Mouse (Mus musculus) CD4-positive helper T cell, adult 2 months (primary cell): Measurements from ENCODE around the gene Lifr.

Experiments used
- DNase-seq: peaks from one replicate; pipeline ENCODE4 v3.0.0-alpha.2; 2012; ENCODE audit warnings: low read depth, missing footprints, low spot score

The Lifr gene

DNA sequence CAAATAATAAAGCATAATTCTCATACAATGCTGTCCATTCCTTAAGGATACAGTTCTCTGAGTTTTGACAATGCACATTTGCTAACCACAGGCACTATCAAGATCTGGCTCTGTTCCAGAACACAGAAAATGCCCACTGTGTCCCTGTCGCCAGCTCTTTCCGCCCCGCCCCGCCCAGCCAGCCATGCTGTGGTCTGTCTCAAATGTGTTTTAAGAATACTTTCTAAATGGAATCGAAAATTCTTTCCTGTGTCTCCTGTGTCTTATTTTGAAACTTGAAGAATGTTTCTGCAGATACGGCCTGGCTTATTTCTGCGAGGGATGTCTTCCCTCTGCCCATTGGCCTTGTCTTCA lies 64.3 kb downstream of the Lifr start:
- no peak for DNase-seq

DNA sequence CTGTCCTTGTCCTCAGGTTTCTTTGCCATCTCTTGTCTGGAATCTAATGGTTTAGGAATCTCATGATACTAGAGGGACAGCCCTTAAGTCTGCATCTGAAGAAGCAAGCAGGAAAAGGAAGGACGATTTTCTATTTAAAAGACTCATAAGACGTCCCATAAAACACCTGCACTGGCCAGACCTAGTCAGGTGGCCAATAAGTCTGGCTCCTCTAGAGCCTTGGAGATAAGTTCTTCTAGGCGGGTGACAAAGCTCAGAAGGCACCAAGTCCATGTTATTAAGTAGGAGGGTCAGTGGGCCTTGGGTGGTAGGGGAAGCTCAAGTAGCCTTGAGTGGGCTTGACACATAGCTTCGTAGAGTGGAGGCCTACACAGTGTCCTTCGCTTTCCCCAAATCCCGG lies 67.2 kb downstream of the Lifr start:
- no peak for DNase-seq

DNA sequence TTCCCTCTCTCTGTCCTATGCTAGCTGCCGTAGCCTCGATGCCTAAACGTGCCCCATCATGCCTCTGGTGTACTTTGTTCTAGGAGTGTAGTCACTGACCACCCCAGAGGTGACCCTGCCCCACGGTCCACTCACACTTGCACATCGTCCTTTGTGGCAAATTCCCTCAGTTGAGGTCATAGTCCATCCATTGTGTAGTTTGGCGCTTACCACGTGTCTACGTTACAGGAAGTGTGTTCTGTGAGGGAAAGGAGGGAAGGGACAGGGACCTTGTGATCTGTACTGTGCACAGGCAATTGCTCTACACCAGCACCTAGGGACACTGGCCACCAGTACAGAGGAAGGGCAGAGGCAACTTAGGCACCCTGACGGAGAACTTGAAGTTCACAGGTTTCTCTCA lies 69.5 kb downstream of the Lifr start:
- no peak for DNase-seq

DNA sequence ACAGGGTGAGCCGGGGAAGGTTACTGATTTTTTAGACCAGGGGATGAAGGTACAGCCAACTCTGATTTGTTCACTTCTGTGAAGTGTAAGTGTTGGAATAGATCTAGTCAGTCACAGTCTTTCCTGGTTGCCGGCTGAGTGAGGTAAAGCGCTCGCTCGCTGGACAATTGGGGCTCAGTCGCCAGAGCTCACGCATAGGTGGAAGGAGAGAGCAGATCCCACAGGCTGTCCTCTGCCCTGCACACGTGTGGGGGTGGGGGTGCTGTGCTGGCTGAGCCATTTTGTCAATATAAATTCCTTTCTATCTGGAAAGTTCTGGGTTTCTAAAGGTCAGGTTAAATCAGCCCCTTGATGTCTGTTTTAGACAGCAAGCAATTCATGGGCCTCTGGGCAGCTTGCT lies 69.9 kb downstream of the Lifr start:
- no peak for DNase-seq

DNA sequence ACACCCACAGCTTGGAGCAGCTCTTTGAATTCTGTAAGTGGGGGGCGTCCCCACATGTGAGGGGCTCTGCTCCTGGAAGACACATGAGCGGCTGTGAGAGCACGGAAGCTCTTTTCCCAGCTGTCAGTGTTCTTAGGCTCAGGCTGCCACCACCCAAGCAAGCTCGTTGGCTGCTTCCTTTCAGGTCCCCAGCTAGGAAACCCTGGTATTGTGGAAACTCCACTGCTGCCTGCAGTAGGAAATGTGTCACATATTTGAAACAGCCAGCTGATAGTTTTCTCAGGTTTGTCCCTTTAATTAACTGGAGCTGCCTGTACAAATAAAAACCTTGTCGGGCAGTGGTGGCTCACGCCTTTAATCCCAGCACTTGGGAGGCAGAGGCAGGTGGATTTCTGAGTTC lies 73.4 kb downstream of the Lifr start:
- DNase-seq, result no peak

DNA sequence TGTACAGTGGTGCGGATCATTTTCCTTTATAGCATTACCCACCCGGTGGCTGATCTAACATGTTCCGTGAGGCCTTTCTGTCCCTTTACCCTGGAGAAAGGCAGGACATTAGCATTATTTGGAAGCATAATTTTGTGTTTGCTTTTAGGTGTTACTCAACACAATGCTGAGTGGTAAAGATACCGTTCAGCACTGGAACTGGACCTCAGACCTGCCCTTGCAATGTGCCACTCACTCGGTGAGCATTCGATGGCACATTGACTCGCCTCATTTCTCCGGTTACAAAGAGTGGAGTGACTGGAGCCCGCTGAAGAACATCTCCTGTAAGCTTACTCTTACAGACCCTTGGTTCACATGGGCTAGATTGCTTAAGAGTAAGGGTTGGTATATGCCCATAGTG lies 76.3 kb downstream of the Lifr start:
- DNase-seq, result no peak

DNA sequence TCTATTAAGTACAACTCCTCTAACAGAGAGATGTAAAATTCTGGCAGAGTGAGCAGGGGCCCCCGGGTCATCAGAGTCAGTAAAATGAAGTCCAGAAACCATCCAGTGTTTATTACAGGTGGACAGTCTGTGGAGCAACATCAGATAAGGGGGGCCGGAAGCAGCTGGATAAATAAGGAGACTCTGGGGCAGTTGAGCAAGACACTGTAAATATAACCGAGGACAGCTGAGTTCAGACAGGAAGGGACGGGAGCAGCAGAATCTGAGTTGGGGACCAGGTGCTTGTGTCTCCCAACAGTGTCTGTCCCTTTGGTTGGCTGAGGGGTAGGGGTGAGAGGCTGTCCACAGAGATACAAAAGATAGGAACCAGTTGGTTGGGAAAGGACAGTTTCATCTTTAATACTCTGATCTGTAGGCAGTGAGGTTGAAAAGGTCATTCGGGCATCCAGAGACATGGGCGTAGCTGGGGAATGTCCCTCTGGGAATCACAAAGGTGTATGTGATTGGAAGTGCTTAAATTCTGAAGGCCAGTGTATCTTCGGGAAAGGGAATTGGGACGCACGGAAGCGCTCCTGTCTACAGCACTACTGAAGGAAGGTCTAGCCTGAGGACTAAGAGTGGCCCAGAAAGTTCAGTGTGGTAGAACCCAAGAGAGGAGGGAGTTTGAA lies 77.0 kb downstream of the Lifr start:
- no peak for DNase-seq

DNA sequence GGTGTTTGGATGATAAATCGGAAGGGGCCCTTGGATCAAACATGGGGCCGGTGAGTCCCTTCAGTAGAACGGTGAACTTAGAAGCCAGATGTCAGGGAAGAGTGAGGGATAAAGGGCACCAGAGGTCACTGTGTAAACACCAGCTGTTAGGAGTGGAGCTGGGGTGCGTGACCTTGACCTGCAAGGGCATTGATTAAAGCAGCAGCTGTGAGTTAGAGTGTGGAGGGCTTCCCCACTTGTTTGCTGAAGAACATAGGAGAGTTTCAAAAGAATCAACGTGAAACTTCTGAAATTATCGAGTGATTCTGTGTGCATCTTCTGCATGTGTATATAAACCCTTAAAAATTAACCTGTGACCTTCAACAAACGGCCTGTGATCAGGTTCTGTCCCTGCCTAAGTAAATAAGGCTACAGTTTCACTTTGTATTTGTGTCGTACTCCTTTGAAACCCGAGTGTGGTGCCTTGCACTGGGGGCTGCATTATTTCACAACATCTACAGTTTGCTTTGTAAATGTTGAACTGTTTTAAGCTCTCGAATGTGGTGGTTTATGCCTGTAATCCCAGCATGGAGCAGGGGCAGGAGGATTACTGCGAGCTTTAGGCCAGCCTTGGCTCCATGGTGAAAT lies 77.6 kb downstream of the Lifr start:
- DNase-seq, result no peak

DNA sequence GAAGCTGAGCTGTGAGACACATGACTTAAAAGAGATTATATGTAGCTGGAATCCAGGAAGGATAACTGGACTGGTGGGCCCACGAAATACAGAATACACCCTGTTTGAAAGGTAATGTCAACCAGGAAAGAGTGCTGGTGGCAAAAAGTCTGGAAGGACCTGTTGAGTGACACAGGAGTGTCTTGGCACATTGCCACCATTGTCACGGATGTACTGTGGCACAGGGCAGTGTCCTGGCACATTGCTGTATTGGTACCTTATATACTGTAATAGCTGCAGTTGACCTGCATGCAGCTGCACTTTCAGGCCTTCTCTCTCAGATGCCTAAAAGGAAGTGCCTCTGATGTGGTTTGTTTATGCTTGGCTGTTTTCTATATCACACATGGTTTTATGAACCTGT lies 82.5 kb downstream of the Lifr start:
- no peak for DNase-seq

DNA sequence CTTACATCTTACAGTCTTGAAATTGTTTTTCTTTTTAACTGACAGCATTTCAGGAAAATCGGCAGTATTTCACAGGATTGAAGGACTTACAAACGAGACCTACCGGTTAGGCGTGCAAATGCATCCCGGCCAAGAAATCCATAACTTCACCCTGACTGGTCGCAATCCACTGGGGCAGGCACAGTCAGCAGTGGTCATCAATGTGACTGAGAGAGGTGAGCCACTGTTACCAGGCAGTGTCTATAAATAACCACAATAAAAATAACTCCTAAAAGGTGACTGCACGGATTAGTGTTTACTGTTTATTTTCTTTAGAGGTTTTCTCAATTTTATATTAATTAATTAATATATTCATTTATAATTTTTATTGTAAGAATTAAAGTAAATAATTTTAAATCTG lies 82.9 kb downstream of the Lifr start:
- DNase-seq, result no peak

DNA sequence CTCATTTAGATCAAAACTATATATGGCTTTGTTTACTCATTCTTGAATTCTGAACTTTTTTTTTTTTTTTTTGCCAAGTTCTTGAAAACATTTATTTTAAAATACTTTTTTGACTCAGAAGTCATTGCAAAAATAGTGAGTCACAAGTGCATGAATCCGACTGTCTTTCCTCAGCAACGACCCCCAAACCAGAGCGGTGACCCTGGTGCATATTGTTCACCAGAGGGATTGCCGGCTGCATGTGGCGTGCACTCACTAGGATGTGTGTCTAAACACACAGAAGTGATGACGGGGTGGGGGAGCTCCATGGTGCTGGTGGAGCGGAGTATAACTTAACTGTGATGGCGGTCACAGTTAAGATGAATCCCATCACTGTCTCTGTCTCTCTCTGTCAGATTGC lies 83.4 kb downstream of the Lifr start:
- DNase-seq, result no peak

DNA sequence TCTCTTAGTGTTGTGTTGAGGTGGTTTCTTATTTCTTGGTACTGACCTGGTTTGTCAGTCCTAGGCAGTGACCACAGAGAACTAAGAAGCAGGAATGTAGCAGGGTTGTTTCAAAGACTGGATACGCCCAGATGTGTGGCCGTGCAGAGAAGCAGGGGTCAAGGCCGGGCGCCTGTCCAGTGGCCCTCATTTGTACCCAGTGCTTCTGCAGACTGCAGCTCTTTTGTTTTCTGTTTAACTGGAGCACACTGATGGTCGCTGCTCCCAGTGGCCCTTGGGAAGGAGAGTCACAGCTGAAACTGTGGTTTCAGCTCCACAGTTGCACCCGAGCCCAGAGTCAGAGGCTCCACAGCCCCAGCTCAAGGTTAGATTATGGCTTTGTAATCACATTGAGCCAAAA lies 90.2 kb downstream of the Lifr start:
- DNase-seq, result no peak

DNA sequence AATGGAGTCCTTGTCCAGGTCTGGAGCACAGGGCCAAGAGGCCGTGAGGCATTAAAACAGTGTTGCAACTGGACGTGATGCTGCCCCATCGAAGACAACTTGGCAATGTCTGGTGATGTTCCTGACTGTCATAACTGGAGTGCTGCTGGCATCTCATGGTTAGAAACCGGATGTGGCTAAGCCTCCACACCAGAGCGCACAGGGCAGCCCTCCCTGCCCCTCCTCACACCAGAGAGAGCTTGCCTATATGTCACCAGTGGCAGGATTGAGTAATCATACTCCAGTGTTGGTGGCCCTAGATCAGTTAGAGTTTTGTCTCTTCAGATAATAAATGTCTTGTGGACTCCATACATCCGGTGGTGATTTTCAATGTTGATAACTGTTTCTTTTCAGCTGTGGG lies 97.3 kb downstream of the Lifr start:
- no peak for DNase-seq

DNA sequence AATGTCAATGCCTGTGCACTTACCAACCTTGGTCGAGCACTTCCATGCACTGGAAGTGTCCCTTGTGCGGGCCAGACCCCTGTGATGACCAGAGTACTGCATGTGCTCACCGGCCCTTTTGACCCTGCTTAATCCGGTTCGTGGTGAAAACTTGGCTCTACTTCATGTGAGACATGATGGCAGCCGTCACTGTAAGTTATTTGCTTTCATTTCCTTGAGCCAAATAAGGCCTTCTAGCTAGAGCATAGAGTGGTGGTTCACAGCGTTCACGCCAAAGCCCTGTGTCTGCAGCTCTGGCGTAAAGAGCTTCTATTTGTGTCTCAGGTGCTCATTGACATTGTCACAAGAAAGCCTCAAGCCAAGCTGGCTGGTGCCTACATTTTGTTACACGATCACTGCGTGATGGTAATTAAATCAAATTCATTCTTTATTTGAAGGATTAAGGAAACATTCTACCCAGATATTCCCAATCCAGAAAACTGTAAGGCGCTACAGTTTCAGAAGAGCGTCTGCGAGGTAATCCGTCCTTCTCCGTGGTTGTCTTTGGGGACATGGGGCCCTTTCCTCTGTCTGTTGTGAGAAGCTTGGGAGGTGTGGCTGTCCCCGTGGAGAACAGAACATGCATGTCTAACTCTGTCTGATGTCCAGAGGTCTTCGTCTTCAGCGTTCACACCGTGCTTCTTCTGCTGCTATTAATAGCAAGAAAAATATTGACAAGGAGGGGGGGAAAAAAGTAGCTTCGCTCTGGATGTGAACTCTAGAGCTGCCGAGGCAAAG lies 99.5 kb downstream of the Lifr start:
- DNase-seq, result no peak

DNA sequence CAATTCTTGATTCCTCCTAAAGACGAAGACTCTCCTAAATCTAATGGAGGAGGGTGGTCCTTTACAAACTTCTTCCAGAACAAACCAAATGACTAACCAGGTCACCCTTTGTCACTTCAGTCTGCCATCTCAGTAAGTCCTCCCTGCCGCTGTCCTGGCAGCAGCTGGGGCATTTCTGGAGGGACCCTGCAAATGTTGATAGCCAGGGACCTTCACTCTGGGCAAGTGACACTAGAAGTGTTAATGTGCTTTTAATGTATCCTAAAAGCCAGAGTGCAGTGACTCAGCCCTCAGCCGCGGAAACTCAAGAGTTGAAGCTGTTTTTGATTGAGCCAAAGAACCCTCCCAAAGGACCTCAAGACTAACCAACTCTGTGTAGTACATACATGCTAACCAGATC lies 100.7 kb downstream of the Lifr start:
- no peak for DNase-seq

DNA sequence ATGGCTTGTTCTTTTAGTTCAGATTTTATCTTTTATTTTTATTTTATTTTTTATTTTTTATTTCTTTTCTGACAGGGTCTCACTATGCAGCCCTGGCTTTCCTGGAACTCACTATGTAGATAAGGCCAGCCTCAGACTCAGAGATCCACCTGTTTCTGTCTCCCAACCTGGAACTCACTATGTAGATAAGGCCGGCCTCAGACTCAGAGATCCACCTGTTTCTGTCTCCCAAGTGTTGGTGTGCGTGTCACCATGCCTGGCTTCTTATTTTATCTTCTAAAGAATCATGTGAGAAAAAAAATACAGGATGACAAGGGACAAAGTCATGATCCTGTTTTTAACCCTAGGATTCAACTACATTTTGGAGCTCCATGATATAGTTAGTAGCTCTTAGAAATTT lies 102.2 kb downstream of the Lifr start:
- DNase-seq, result no peak

DNA sequence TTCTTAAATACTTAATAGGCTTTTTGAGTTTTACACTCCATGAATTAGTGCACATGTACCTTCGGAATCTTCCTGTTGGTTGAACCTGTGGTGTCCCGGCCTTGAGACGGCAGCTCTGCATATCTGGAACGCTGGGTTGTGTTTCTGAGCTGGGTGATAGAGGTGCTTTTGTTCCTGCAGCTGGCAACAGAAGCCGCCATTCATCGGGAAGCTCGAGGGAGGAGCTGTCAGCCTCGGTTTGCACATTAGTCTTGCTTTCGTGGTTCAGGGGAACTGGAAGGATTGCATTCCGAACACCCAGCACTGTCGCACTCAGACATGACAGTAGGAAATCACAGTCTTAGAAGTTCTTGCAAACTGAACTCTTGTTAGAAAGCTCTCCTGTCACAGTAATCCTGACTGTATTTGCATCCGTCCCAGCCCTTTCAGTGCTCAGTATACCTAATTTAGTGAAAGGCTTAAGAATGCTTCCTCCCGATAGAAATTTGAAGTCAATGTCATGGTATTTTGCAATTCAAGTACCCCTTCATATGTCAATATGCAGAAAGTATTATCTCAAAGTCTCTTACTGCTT lies 103.8 kb downstream of the Lifr start:
- no peak for DNase-seq

DNA sequence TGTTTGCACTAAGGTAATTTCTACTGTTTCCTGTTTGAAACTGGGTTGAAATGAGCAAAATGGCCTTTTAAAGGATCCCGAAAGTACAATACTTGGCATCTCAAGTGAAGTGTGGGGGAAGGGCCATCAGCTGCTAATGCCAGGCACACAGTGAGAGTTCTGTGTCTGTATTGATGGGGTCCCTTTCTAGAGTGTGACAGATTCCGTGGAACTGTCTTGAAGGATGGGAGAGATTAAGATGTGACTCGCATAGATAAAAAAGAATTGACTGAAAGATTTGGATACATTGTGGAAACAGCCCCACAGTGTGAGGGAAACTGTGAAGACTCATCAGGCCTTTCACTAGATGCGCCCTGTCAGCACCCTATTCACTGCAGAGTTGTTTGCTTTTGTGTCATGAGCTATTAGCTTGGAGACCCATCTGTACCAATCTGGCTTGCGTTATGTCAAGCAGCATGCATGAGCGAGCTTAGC lies 104.4 kb downstream of the Lifr start:
- no peak for DNase-seq

DNA sequence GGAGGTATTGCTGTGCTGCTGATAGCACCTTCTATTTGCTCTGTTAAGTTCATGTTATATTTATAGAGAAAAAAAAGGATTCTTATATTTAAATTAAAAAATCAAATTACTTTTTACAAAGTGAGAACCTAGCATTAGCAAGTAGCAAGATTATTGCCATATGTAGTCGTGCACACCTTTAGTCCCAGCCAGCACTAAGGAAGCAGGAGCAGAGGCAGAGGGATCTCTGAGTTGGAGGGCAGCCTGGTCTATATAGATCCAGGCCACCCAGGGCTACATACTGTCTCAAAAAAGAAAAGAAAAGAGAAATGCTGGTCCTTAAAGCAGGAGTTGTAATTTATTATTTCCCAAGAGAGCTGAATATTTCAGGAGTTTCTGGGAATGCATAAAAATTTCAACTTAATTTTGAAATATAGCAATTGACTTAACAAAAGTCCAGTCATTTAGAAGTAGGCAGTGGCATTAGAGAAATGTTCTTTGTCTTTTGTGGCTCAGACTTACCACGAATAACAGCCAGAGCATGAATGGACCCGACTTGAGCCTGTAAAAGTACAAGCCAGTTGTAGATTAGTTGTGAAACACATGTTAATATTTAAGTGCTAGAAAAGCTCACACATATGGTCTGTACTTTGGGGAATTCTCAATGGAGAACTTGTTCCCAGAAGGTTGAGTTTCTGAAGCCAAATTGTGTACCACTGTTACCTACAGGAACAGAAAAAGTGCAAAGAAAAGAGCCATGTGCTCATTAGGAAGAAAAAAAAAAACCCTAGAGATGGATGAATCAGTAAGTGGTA lies 107.4 kb downstream of the Lifr start:
- DNase-seq, result no peak

DNA sequence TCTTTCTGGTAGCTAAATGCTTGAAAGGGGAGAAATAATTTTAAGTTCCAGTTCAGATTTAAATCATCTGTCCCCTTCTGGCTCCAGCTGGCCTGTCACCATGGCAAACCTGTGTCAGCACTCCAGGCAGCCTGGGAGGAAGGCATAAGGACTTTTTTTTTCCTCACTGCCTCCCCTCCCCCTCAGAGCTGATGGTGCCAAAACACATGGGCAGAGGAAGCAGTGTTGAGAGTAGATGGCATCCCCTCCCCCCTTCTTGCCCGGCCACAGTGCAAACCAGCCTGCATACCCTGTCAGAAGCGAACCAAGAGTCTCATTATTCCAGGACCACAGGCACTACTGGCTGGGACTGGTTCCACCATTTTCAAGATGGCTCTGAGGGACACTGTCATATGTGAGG lies 108.4 kb downstream of the Lifr start:
- DNase-seq, result no peak

DNA sequence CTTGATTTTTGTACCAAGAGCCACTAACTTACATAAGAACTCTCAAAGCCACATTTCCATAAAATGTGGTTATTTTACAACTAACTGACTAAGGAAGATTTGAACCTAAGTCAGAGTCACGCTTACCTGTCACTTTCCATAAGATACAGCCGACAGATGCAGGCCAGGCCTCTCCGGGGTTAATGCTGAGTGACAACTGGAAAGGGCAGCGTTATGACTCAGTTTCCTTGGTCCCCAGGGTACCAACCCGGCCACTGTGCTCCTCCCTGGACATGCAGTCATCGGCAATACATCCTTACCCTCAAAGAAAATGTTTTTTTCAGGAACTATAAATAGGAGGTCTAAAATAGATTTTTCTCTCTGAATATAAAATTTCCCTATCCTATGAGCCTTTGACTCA lies 109.9 kb downstream of the Lifr start:
- no peak for DNase-seq
